In genomic region chr19:36111054-36111895, GRCm38 (mm10) we compare ENCODE assay signal across 10 mouse cellular contexts. TPM values are rescaled to one million over a fixed set of nuclear protein-coding genes. Genes with fewer than 3 reads are reported as not detected.
DNase-seq lines count a peak whose midpoint lies in the region; ATAC-seq and TF ChIP-seq lines count a peak whose summit lies in the region.
"Had no signal": no experiment of that assay in that cellular context is flagged by ENCODE, and none has a peak within 500 bp of the region (broad histone marks: within the 10 kb centered on the region; RNA-seq: fewer than 3 reads in every experiment).

No protein-coding gene starts in this region.

- H3K4me3 ChIP-seq in forebrain, embryonic 10.5 days, result no peak overlapping the region
- no peak overlapping the region for H3K4me3 ChIP-seq in limb, embryonic 11.5 days (ENCODE audit: low read depth, low read length)
- H3K4me3 ChIP-seq in stomach, postnatal 0 days (ENCODE audit: low read depth, low read length), result no peak overlapping the region
- H3K4me3 ChIP-seq: erythroblast, embryonic 14.5 days had no signal

- H3K4me1 ChIP-seq in forebrain, embryonic 10.5 days, result peaks cover 18% of the 10 kb centered on the region
- no peaks in the 10 kb centered on the region for H3K4me1 ChIP-seq in limb, embryonic 11.5 days (ENCODE audit: control insufficient read depth, insufficient read depth, low read length)
- no peaks in the 10 kb centered on the region for H3K4me1 ChIP-seq in stomach, postnatal 0 days (replicated peaks; ENCODE audit: control insufficient read depth, insufficient read depth)

- H3K36me3 ChIP-seq in forebrain, embryonic 10.5 days (replicated peaks), result no peaks in the 10 kb centered on the region
- H3K36me3 ChIP-seq in limb, embryonic 11.5 days (ENCODE audit: control insufficient read depth, insufficient read depth, low read length), result no peaks in the 10 kb centered on the region
- H3K36me3 ChIP-seq in stomach, postnatal 0 days (ENCODE audit: control insufficient read depth, insufficient read depth, low read length), result no peaks in the 10 kb centered on the region

- TF ChIP-seq CTCF in Patski (IDR thresholded peaks at IDR 0.05), result peak; percentile 71
- peak; percentile 70 for TF ChIP-seq CTCF in stomach, postnatal 0 days (IDR thresholded peaks at IDR 0.05; ENCODE audit: low read depth)

- in situ Hi-C loops in Patski (cut with MboI; ENCODE audit: low pct_unique_long_range_greater_than_20kb), result loop anchor here (5.0 to 10.0 kb wide), 2 partner anchors 36 to 814 kb away; partner anchors contain the start of gene Btaf1

- POLR2A ChIA-PET in Patski (lab: Charles Lee), result interaction anchor here (0.6 kb wide), 1 partner anchor 362 kb away, joined by 3 read pairs; no protein-coding TSS in a partner anchor

- H3K9me3 ChIP-seq in forebrain, embryonic 10.5 days, result no peaks in the 10 kb centered on the region
- no peaks in the 10 kb centered on the region for H3K9me3 ChIP-seq in limb, embryonic 11.5 days (ENCODE audit: control insufficient read depth, low read length)
- no peaks in the 10 kb centered on the region for H3K9me3 ChIP-seq in stomach, postnatal 0 days (ENCODE audit: control insufficient read depth, low read length)

- H3K27ac ChIP-seq in forebrain, embryonic 10.5 days, result no peak overlapping the region
- no peak overlapping the region for H3K27ac ChIP-seq in limb, embryonic 11.5 days (replicated peaks; ENCODE audit: low read depth, low read length)
- no peak overlapping the region for H3K27ac ChIP-seq in stomach, postnatal 0 days (replicated peaks)

- 37% methylated on average over 7 of the region's 7 CpGs for WGBS in forebrain, embryonic 10.5 days
- 30% methylated on average over 7 of the region's 7 CpGs for whole genome bisulfite sequencing in limb, embryonic 11.5 days
- 36% methylated on average over 7 of the region's 7 CpGs for WGBS in stomach, postnatal 0 days

- H3K4me2 ChIP-seq in limb, embryonic 11.5 days (ENCODE audit: low read depth, severe bottlenecking), result no peak overlapping the region
- H3K4me2 ChIP-seq in stomach, postnatal 0 days (replicated peaks; ENCODE audit: low read depth), result no peak overlapping the region

- TF ChIP-seq EP300 in stomach, postnatal 0 days (optimal IDR thresholded peaks at IDR 0.05), result no peak

- H3K9ac ChIP-seq in limb, embryonic 11.5 days (ENCODE audit: low read length), result no peak overlapping the region
- no peak overlapping the region for H3K9ac ChIP-seq in stomach, postnatal 0 days (ENCODE audit: low read length)

- CTCF ChIA-PET in Patski (lab: Charles Lee), result interaction anchor here (0.6 to 1.6 kb wide), 8 partner anchors 11 to 333 kb away, joined by 3 to 7 read pairs (median 3); no protein-coding TSS in a partner anchor

- DNase-seq in left cerebral cortex, postnatal 14 days (ENCODE audit: low spot score in 2 of 2), result peak; percentile 23 to 29
- DNase-seq in left cerebral cortex, postnatal 4 days, result no peak
- no peak for DNase-seq in Patski (ENCODE audit: low read depth, low spot score)
- peak; percentile 35 for DNase-seq in forebrain, embryonic 10.5 days (ENCODE audit: extremely low spot score, low spot score)
- DNase-seq in limb, embryonic 11.5 days (ENCODE audit: low spot score), result peak; percentile 52
- DNase-seq in stomach, postnatal 0 days (ENCODE audit: low spot score), result no peak
- DNase-seq in spleen, adult 12 weeks (ENCODE audit: low spot score), result no peak

- H3K27me3 ChIP-seq in Patski, result no peaks in the 10 kb centered on the region
- peaks cover 11% of the 10 kb centered on the region; the same call in 1 of the 2 replicates for H3K27me3 ChIP-seq in forebrain, embryonic 10.5 days (ENCODE audit: poor library complexity, severe bottlenecking)
- H3K27me3 ChIP-seq in limb, embryonic 11.5 days (ENCODE audit: control insufficient read depth, insufficient read depth, low read length), result no peaks in the 10 kb centered on the region
- H3K27me3 ChIP-seq in stomach, postnatal 0 days (ENCODE audit: control insufficient read depth, insufficient read depth, low read length), result no peaks in the 10 kb centered on the region

- peak; percentile 38 for ATAC-seq in Patski
- ATAC-seq in limb, embryonic 11.5 days (ENCODE audit: insufficient number of reproducible peaks, low FRiP score, low TSS enrichment, low read depth), result no peak
- ATAC-seq in stomach, postnatal 0 days (ENCODE audit: low FRiP score, low TSS enrichment), result no peak
- ATAC-seq in megakaryocyte, adult 5-6 weeks (ENCODE audit: poor library complexity, severe bottlenecking), result no peak; the same call in 1 of the 2 replicates

- intact Hi-C loops in left cerebral cortex, postnatal 14 days (cut with DNase I), result loop anchor here (1.0 to 10.0 kb wide), 2 partner anchors 234 to 329 kb away; partner anchors contain the start of gene Pcgf5
- intact Hi-C loops in left cerebral cortex, postnatal 4 days (cut with DNase I), result loop anchor here (2.0 to 5.0 kb wide), 2 partner anchors 236 to 330 kb away; partner anchors contain the start of gene Pcgf5

RNA-seq across cellular contexts. Expression of gene Ankrd1, which starts 8.6 kb away (rescaled TPM):
- not detected for total RNA-seq in left cerebral cortex, postnatal 14 days (2021)
- total RNA-seq in left cerebral cortex, postnatal 4 days (2021), result not detected
- polyA plus RNA-seq in Patski (2021), result 665 TPM
- polyA plus RNA-seq in forebrain, embryonic 10.5 days (2016; fragmentation: Nextera tagmentation; extraction: Ambion mirVana), result not detected in 2 replicates
- 0.80 and 0.99 TPM in 2 replicates for polyA plus RNA-seq in limb, embryonic 11.5 days (2014; fragmentation: Nextera tagmentation; extraction: Ambion mirVana)
- 0.21 and 0.22 TPM in 2 replicates for polyA plus RNA-seq in stomach, postnatal 0 days (2015; fragmentation: Nextera tagmentation; extraction: Ambion mirVana)
- total RNA-seq in megakaryocyte, adult 5-6 weeks (2015), result not detected in 2 replicates
- total RNA-seq in megakaryocyte, adult 5-6 weeks (2017), result not detected in 2 replicates
- total RNA-seq: neutrophil, adult 5-6 weeks had no signal
- polyA plus RNA-seq: erythroblast, embryonic 14.5 days had no signal

RNA-seq across cellular contexts. Expression of gene Rpp30, which starts 27.8 kb away (rescaled TPM):
- total RNA-seq in left cerebral cortex, postnatal 14 days (2021), result 10 to 100 TPM; 15.6 to 15.7 TPM
- 10 to 100 TPM; 20.1 to 28.2 TPM for total RNA-seq in left cerebral cortex, postnatal 4 days (2021)
- 25.4 TPM for polyA plus RNA-seq in Patski (2021)
- 123 and 126 TPM in 2 replicates for polyA plus RNA-seq in forebrain, embryonic 10.5 days (2016; fragmentation: Nextera tagmentation; extraction: Ambion mirVana)
- polyA plus RNA-seq in limb, embryonic 11.5 days (2014; fragmentation: Nextera tagmentation; extraction: Ambion mirVana), result 88.6 and 102 TPM in 2 replicates
- 34.4 and 36.6 TPM in 2 replicates for polyA plus RNA-seq in stomach, postnatal 0 days (2015; fragmentation: Nextera tagmentation; extraction: Ambion mirVana)
- total RNA-seq in megakaryocyte, adult 5-6 weeks (2015), result 35.7 and 47.3 TPM in 2 replicates
- total RNA-seq in megakaryocyte, adult 5-6 weeks (2017), result 36.1 and 39.2 TPM in 2 replicates

RNA-seq across cellular contexts. Expression of gene Htr7, which starts 54.0 kb away (rescaled TPM):
- 10 to 100 TPM; 10.5 to 11.7 TPM for total RNA-seq in left cerebral cortex, postnatal 14 days (2021)
- 10 to 100 TPM in 1 of 2 experiments, 1 to 10 TPM in 1; 9.3 to 11.4 TPM for total RNA-seq in left cerebral cortex, postnatal 4 days (2021)
- not detected for polyA plus RNA-seq in Patski (2021)
- polyA plus RNA-seq in forebrain, embryonic 10.5 days (2016; fragmentation: Nextera tagmentation; extraction: Ambion mirVana), result 0.06 TPM in 1 of 2 replicates, not detected in the other
- polyA plus RNA-seq in limb, embryonic 11.5 days (2014; fragmentation: Nextera tagmentation; extraction: Ambion mirVana), result not detected in 2 replicates
- polyA plus RNA-seq in stomach, postnatal 0 days (2015; fragmentation: Nextera tagmentation; extraction: Ambion mirVana), result 0.02 and 0.06 TPM in 2 replicates
- total RNA-seq in megakaryocyte, adult 5-6 weeks (2015), result not detected in 2 replicates
- not detected in 2 replicates for total RNA-seq in megakaryocyte, adult 5-6 weeks (2017)
- polyA plus RNA-seq: erythroblast, embryonic 14.5 days had no signal

Comparison
In these comparisons a context has a peak if more than half of its experiments do, and no peak if none do; other contexts are left out.
1. DNase-seq: peak in left cerebral cortex, postnatal 14 days (2 of 2), forebrain, embryonic 10.5 days (single experiment) and limb, embryonic 11.5 days (single experiment); none in left cerebral cortex, postnatal 4 days (single experiment), Patski (single experiment), stomach, postnatal 0 days (single experiment) and spleen, adult 12 weeks (single experiment).
2. RNA of gene Ankrd1, which starts 8.6 kb away (polyA plus RNA-seq): 665 TPM in Patski (single experiment); 0.80 to 0.99 TPM in limb, embryonic 11.5 days, 0.21 to 0.22 TPM in stomach, postnatal 0 days and not detected in forebrain, embryonic 10.5 days; every median in the first group is over 100 times any median in the second.